Mouse (Mus musculus) cerebellum, adult 9-11 months (tissue): ENCODE measurements around the gene Ranbp9.

ENCODE experiments used
- DNase-seq: peaks from one replicate; pipeline ENCODE4 v3.0.0; 2022

Gene Ranbp9

DNA sequence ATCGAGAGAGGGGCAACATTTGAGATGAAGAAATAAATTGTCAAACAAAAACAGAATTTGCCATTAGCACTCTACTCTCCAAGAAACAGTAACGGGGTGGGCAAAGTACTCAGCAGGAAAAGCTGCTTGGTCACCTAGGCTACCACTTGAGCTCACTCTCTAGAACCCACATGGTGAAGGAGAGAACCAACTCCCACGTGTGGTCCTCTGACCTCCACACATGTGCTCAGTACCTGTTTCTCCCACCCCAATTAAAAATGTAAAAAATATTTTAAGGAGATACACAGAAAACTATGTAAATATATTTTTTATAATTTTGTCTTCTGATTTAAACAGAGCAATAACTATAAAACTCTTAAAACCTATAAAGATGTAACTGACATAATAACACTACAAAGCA lies 33.4 kb downstream of the Ranbp9 start:
- no peak for DNase-seq

- DNase-seq: no peak
Measured at GRCm38 (mm10) chr13:43445754-43446153, 35.3 kb downstream of the Ranbp9 start.

DNA sequence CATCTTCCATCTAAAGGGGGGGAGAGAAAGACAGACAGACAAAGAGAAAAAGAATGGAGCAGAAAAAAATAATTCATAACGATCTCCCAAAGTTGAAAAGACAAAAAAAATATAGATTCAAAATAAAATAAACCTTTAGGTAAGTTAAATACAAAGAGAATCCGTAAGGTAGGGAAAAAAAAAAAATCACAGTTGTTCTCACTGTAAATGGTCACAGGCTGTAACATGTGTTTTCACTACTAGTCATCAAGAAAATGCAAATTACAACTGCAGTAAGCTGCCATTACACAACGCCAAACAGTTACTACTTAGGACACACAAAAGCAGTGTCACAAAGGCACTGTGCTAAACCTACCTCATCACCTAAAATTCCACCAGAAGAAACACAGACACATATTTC lies 36.4 kb downstream of the Ranbp9 start:
- no peak for DNase-seq

DNA sequence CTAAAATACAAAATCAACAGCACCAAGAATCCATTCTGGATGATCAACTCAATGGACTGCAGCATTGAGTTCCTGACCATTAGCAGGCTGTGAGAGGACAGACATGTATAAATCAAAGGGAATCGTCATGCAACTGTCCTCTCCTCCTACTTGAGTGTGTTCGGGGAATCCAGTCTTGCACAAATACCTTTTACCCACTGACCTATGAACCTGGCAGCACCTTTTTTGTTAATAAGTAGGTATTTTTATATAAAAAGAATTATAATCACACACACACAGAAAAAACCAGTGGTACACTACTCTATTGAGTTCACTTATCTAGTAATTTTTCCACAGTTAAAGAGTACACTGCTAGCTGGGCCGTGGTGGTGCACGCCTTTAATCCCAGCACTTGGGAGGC lies 37.4 kb downstream of the Ranbp9 start:
- no peak for DNase-seq

GRCm38 (mm10) chr13:43442551-43442950 lies 38.5 kb downstream of the Ranbp9 start:
- no peak for DNase-seq

- no peak for DNase-seq
Measured at GRCm38 (mm10) chr13:43440376-43440775, 40.7 kb downstream of the Ranbp9 start.

- DNase-seq: no peak
Measured at GRCm38 (mm10) chr13:43433395-43433794, 47.7 kb downstream of the Ranbp9 start.

GRCm38 (mm10) chr13:43428436-43428835 lies 52.6 kb downstream of the Ranbp9 start:
- no peak for DNase-seq

DNA sequence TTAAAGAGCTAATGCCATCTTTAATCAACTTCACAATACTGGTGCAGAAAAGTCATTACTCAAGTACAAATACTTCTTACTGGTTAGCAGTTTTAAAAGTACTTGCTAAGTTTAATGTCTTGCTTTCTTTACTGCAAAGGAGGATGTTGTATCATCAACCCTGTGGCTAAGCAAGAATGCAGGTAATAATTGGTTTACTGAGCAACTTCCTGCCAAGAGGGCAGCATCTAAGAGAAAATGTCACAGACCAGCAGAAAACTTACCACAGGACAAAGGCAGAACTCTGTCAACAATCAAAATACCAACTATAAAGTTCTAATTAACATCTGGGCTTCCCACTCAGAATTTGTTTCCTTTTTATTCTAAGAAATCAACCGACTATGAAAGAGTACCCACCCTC lies 65.8 kb downstream of the Ranbp9 start:
- no peak for DNase-seq

GRCm38 (mm10) chr13:43413611-43414010 lies 67.5 kb downstream of the Ranbp9 start:
- no peak for DNase-seq

DNA sequence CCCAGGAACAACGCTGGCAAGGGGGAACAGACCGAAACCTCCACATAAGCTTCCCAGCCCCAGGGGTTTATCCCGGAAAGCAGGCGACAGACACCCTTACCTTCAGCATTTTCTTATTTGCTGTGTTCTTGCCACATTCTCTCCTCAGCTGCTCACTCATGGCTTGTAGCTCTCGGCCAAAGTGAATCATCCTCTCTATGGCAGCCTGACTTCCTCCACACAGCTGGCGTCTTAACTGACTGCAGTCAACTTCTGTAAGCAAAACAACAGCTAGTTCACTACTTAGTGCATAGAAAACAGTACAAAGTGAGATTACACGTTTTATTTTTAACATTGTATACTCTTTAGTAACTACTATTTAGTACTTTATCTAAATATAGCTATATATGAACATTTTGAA lies 68.8 kb downstream of the Ranbp9 start:
- DNase-seq: no peak

DNA sequence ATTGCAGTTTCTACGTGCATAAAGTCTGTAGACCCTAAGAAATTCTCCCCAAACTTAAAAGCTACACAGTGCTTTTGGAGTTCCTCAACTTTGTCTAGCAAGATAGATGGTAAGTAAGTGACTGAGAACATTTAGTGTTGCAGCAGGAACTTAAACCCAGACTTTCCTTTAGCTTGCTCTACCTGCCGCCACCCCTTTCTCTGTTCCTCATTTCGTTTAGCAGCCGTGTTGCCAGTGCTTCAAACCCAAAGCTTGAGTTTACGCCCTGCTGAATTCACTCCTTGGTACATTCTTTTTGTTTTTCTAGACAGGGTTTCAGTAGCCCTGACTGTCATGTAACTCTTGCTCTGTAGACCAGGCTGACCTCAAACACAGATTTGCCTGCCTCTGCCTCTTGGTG lies 81.5 kb downstream of the Ranbp9 start:
- DNase-seq: no peak

DNA sequence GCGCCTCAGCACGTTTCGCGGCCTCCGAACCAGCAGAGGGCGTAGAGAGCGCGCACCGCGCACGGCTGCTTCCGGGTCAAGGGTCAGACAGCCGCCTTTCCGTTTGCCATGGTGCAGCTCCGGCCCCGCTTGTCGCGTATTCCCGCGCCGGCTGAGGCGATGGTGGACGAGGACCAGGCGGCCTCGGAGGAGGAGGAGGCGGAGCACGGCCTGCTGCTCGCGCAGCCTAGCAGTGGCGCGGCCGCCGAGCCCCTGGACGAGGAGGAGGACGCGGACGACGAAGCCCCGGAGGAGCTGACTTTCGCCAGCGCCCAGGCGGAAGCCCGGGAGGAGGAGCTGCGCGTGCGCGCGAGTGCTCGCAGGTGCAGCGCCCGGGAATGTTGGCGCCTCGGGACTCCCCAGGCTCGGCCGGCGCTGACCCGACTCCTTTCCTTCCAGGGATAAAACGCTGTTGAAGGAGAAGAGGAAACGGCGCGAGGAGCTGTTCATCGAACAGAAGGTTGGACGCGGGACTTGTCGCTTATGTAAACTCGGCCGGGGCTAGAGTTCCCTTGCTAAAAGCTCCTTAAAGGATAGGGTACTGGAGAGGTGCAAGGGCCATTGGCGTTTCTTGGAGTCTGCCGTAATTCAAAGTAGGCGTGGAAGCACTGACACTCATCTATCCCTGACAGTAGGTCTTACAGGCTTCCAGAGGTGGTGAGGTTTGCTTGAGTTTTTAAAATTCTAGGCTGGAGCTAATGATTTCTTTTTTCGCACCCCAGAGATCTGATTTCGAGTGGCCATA lies 82.6 kb downstream of the Ranbp9 start, which contains the start of gene Nol7:
Gene Nol7, plus strand, starts transcription at position 94 of the 784 bp plus-strand sequence.
- peak; percentile 95 for DNase-seq

GRCm38 (mm10) chr13:43397700-43398296 lies 83.3 kb downstream of the Ranbp9 start:
- DNase-seq: peak; percentile 39

- DNase-seq: no peak
Measured at GRCm38 (mm10) chr13:43385321-43385720, 95.8 kb downstream of the Ranbp9 start.

DNA sequence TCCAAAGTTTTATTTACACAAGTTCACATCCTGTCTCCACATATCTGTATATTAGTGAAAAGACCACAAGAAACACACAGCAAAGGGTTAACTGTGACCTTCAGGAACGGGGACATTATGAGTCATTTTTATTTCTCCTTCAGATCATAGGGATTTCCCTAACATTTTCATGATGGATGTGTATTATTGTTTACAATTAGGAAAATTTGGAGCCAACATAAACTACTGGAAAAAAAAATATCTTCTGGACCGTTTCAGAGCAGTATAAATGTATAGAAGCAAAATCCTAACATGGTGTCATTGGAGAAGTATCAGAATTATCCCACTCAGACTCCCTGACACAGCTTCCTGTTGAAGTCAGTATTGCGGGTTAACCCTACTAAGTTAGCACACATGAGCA lies 101.1 kb downstream of the Ranbp9 start:
- DNase-seq: no peak

- DNase-seq: no peak
Measured at GRCm38 (mm10) chr13:43374918-43375432, 106.1 kb downstream of the Ranbp9 start.

- DNase-seq: no peak
Measured at GRCm38 (mm10) chr13:43374205-43374604, 106.9 kb downstream of the Ranbp9 start.

- no peak for DNase-seq
Measured at GRCm38 (mm10) chr13:43372892-43373291, 108.2 kb downstream of the Ranbp9 start.

- DNase-seq: no peak
Measured at GRCm38 (mm10) chr13:43370063-43370462, 111.0 kb downstream of the Ranbp9 start.

- DNase-seq: no peak
Measured at GRCm38 (mm10) chr13:43365825-43366184, 115.3 kb downstream of the Ranbp9 start.

DNA sequence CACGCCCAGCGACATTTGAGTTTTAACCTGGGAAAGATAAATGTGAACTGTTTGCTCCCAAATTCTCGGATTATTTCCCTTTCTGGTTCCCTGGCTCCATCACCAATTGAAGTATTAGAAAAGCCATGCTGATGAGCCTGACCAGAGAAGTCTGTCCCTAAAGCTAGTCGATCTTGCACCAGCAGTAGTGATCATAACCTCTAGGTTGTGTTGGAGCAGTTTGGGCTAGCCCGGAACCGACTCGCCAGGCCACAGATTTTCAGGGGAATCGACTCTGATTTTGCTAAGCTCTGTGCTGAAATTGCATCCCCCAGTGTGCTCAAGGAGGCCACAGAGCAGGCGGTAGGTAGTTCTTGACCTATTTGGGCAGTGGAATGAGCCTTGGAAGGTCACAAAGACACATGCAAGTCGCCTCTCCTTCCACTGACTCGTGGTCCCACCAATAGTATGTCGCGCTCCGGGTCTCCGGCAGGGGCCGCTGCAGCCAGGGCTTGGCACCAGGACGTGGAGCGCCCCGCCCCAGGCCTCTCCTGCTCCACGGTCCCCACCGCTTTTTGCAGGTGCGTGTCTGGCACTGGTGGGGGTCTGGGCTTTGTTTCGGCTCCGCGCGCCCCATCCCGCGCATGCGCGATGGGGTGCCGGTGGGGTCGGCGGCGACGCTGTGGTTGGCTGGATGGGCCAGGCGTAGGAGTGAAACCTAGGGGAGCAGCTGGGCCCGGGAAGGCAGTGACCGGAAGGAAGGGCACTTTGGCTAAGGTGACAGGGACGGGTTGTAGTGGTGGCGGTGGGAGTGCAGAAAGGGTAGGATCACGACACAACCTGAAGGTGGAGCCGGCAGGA lies 115.9 kb downstream of the Ranbp9 start, which contains the start of gene Sirt5:
Gene Sirt5, plus strand, starts transcription at position 512 of the 840 bp plus-strand sequence.
- peak; percentile 93 for DNase-seq

- no peak for DNase-seq
Measured at GRCm38 (mm10) chr13:43362353-43362752, 118.7 kb downstream of the Ranbp9 start.
